Mouse (Mus musculus): Measurements from ENCODE around the gene Lamtor3.
A peak's percentile ranks its signal among the peaks of the same experiment; 100 is the strongest.

DNA sequence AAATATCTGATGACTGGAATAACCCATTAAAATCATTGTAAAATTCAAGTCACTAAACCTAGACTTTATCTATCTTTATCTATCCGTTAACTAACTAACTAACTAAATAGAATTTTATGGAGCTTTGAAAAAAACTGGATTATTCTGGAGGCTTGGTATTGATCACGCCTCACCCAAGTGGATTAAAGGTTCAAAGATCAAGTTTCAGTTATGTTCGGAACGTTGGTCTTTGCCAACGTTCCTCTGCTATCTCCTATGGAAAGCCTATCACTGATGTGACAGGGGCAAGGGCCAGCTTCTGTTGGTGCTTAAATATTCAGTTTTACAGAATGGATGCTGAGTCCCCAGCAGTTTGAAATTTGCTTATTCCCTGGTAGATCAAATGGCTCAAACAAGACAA, 59.9 kb downstream of the Lamtor3 start:
- TF ChIP-seq CTCF (IDR thresholded peaks at IDR 0.05 in 2 of 3, conservative IDR thresholded peaks at IDR 0.05 in 1 of 3; ENCODE audit: control insufficient read depth in 1 of 3, insufficient read depth in 1 of 3, low read depth in 2 of 3, low read length in 3 of 3, poor library complexity in 1 of 3, severe bottlenecking in 1 of 3) (no peak), SIN3A (IDR thresholded peaks at IDR 0.05; ENCODE audit: low read length) (no peak), EP300 (IDR thresholded peaks at IDR 0.05; ENCODE audit: low read depth in 1 of 2, low read length in 2 of 2) (peak in 1 of 2 experiments; percentile 65; a peak in 1 of 4 replicates), GABPA (IDR thresholded peaks at IDR 0.05; ENCODE audit: low read depth, low read length) (no peak), USF1 (IDR thresholded peaks at IDR 0.05; ENCODE audit: low read depth, low read length) (no peak), UBTF (IDR thresholded peaks at IDR 0.05; ENCODE audit: borderline replicate concordance, insufficient read depth, low read depth, low read length) (no peak), MAX (IDR thresholded peaks at IDR 0.05; ENCODE audit: low read length) (no peak)
